Mouse (Mus musculus) C2C12 (cell line): ENCODE data around the gene Fyb2. TPM values are rescaled to one million over a fixed set of nuclear protein-coding genes. Genes with fewer than 3 reads are reported as not detected.
"Not testable (repeated sequence)": the region's sequence is repeated elsewhere in the genome, so short reads cannot be mapped to it uniquely, and the experiment has no call there.

Source experiments
- H3K27me3 ChIP-seq: one replicate; pipeline ENCODE4 v1.6.1; 2011; ENCODE audit not compliant: control insufficient read depth, insufficient read depth, insufficient read length
- H3K36me3 ChIP-seq: one replicate; pipeline ENCODE4 v1.6.1; 2011; ENCODE audit not compliant: control insufficient read depth, insufficient read depth
- H3K4me3 ChIP-seq: one replicate; pipeline ENCODE4 v1.5.1; 2011; ENCODE audit warnings: mild to moderate bottlenecking, control low read depth; ENCODE audit not compliant: poor library complexity, insufficient read depth, severe bottlenecking
- H3K79me2 ChIP-seq: one replicate; pipeline ENCODE4 v1.6.1; 2011; ENCODE audit not compliant: control insufficient read depth, insufficient read depth
- H3K79me3 ChIP-seq: one replicate; pipeline ENCODE4 v1.6.1; 2011; ENCODE audit warnings: low read depth, control low read depth
- H3ac ChIP-seq: one replicate; pipeline ENCODE3; 2011; ENCODE audit warnings: low read depth; ENCODE audit not compliant: control insufficient read depth, insufficient read length
- CEBPB ChIP-seq: IDR thresholded peaks from one replicate; pipeline ENCODE4 v1.6.1; 2011; ENCODE audit warnings: low read depth, mild to moderate bottlenecking, control low read depth, moderate library complexity
- CTCF ChIP-seq: IDR thresholded peaks from one replicate; pipeline ENCODE4 v1.5.1; 2011; ENCODE audit not compliant: control insufficient read depth, insufficient read depth, insufficient read length
- FOSL1 ChIP-seq: IDR thresholded peaks from one replicate; pipeline ENCODE4 v1.8.0; 2011; ENCODE audit warnings: mild to moderate bottlenecking, low read length; ENCODE audit not compliant: poor library complexity, insufficient read depth, severe bottlenecking
- MAX ChIP-seq: IDR thresholded peaks from one replicate; pipeline ENCODE4 v1.6.1; 2011; ENCODE audit warnings: mild to moderate bottlenecking, control low read depth
- MYOD1 ChIP-seq: IDR thresholded peaks from one replicate; pipeline ENCODE4 v1.6.1; 2011; ENCODE audit warnings: low read depth; ENCODE audit not compliant: control insufficient read depth, insufficient read length
- MYOG ChIP-seq: IDR thresholded peaks from one replicate; pipeline ENCODE4 v1.6.1; 2011; ENCODE audit not compliant: control insufficient read depth, insufficient read length; ENCODE audit errors: extremely low read depth
- USF1 ChIP-seq: IDR thresholded peaks from one replicate; pipeline ENCODE4 v1.6.1; 2011; ENCODE audit warnings: low read depth, mild to moderate bottlenecking, control low read depth, moderate library complexity
- polyA plus RNA-seq: library from polyadenylated mRNA; unstranded; fragments of >200 nt; fragmentation: generic; extraction: Trizol; gene quantifications from one replicate; pipeline ENCODE4 v1.2.1, GENCODE M21; 2012; ENCODE audit warnings: missing spikeins

Fyb2 gene
- polyA plus RNA-seq, 1 experiment, result 0.05 TPM

- Histone ChIP-seq H3ac (no peak overlapping the region), H3K4me3 (no peak overlapping the region), H3K79me2 (no peaks in the 10 kb centered on the region), H3K27me3 (no peaks in the 10 kb centered on the region), H3K79me3 (no peaks in the 10 kb centered on the region), H3K36me3 (no peaks in the 10 kb centered on the region)
- TF ChIP-seq MAX, result no peak
- no peak for TF ChIP-seq MYOG
- TF ChIP-seq MYOD1, result no peak
- no peak for TF ChIP-seq USF1
- no peak for TF ChIP-seq CEBPB
- TF ChIP-seq CTCF, result no peak
- TF ChIP-seq FOSL1, result no peak
Measured at GRCm38 (mm10) chr4:105004135-105004534, 90.9 kb downstream of the Fyb2 start.

DNA sequence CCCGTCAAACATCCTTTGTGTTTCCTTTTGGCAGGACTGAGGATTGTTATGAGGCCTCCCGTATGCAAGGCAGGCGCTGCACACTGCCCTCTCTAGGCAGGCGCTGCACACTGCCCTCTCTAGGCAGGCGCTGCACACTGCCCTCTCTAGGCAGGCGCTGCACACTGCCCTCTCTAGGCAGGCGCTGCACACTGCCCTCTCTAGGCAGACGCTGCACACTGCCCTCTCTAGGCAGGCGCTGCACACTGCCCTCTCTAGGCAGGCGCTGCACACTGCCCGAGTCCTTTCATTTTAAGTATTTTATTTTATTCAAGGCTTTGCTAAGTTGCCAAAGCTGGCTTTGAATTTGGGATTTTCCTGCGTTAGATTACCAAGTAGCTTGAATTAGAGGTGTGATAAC is 91.4 kb downstream of the Fyb2 start:
- not testable (repeated sequence) for H3K36me3 ChIP-seq, H3K4me3 ChIP-seq, H3K79me2 ChIP-seq, H3ac ChIP-seq, H3K27me3 ChIP-seq, H3K79me3 ChIP-seq
- peak; percentile 16 for TF ChIP-seq CTCF

DNA sequence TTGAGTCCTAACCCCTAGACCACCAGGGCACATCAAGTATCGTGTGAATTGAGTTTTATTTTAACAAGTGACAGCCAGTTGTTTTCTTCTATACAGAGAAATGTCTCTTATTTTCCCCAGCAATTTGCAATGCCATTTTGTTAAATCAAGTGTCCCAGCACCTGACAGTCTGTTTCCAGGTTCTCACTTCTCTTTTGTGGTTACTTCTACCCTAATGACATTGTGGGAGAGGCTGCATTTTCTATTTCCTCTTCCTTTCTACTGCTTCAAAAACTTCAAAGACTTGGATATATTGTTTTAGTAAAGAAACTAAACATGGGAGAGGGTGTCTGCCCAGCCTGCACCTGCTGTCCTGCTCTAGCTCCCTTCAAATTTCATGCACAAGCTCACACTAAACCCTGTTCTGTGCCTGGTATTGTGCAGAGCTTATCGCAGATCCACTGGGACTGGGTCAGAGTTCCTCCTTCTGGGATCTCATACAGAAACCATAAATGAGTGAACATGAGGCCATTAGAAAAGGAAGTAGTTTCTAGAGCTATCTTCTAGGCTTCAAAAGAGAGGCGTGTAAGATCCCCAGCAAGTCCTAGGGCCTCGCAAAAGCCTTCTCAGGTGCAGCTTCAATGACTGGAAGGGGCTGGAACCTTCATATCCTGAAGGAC is 94.2 kb downstream of the Fyb2 start:
- TF ChIP-seq CEBPB (no peak), CTCF (no peak), MYOD1 (no peak), USF1 (no peak), MYOG (no peak), FOSL1 (no peak)
- Histone ChIP-seq H3ac (no peak overlapping the region), H3K4me3 (no peak overlapping the region), H3K79me2 (no peaks in the 10 kb centered on the region), H3K36me3 (no peaks in the 10 kb centered on the region), H3K79me3 (no peaks in the 10 kb centered on the region), H3K27me3 (no peaks in the 10 kb centered on the region)

GRCm38 (mm10) chr4:105013718-105014117 is 100.5 kb downstream of the Fyb2 start:
- Histone ChIP-seq H3K79me3 (no peaks in the 10 kb centered on the region), H3K79me2 (no peaks in the 10 kb centered on the region), H3K4me3 (no peak overlapping the region), H3K36me3 (no peaks in the 10 kb centered on the region), H3ac (no peak overlapping the region), H3K27me3 (no peaks in the 10 kb centered on the region)
- TF ChIP-seq CEBPB (no peak), CTCF (no peak), FOSL1 (no peak), MAX (no peak), MYOD1 (no peak), MYOG (no peak), USF1 (no peak)

- no peak overlapping the region for H3K4me3 ChIP-seq
- TF ChIP-seq CEBPB (no peak), MAX (no peak), CTCF (no peak), FOSL1 (no peak), USF1 (no peak)
Measured at GRCm38 (mm10) chr4:105015496-105015895, 102.2 kb downstream of the Fyb2 start.

GRCm38 (mm10) chr4:105016006-105016613 is 102.9 kb downstream of the Fyb2 start:
- H3K4me3 ChIP-seq, result no peak overlapping the region
- H3K36me3 ChIP-seq, result no peaks in the 10 kb centered on the region
- H3K27me3 ChIP-seq, result no peaks in the 10 kb centered on the region
- H3K79me2 ChIP-seq, result no peaks in the 10 kb centered on the region
- no peaks in the 10 kb centered on the region for H3K79me3 ChIP-seq
- no peak for TF ChIP-seq MYOD1
- no peak for TF ChIP-seq MAX
- no peak for TF ChIP-seq CEBPB
- no peak for TF ChIP-seq CTCF
- TF ChIP-seq MYOG, result no peak
- H3ac ChIP-seq, result no peak overlapping the region

More at GRCm38 (mm10) chr4:105015496-105015895, 102.2 kb downstream of the Fyb2 start:
- Histone ChIP-seq H3K79me2 (no peaks in the 10 kb centered on the region), H3K27me3 (no peaks in the 10 kb centered on the region), H3K36me3 (no peaks in the 10 kb centered on the region), H3K79me3 (no peaks in the 10 kb centered on the region), H3ac (no peak overlapping the region)
